Mouse (Mus musculus) stomach, postnatal 0 days (tissue): ENCODE results near the gene Mrpl49. TPM values are rescaled to one million over a fixed set of nuclear protein-coding genes. Genes with fewer than 3 reads are reported as not detected.

Experiments used
- ATAC-seq: fragments of 200-750 bp; cut with Nextera tagmentation; 2 replicates; pipeline ENCODE4 v1.8.0; 2017; ENCODE audit not compliant: low FRiP score, low TSS enrichment
- DNase-seq: peaks from one replicate; pipeline ENCODE4 v3.0.0-alpha.2; 2016; ENCODE audit warnings: low spot score
- H3K27ac ChIP-seq: fragments of 300-500 bp; sonication (generic); replicated peaks from 2 replicates; pipeline ENCODE4 v1.5.1; 2014; ENCODE audit warnings: mild to moderate bottlenecking, control low read depth
- H3K27me3 ChIP-seq: fragments of 300-500 bp; sonication (generic); 2 replicates; pipeline ENCODE4 v1.6.1; 2014; ENCODE audit warnings: low read length; ENCODE audit not compliant: control insufficient read depth, insufficient read depth
- H3K36me3 ChIP-seq: fragments of 300-500 bp; sonication (generic); 2 replicates; pipeline ENCODE4 v1.6.1; 2014; ENCODE audit warnings: low read length, mixed read lengths; ENCODE audit not compliant: control insufficient read depth, insufficient read depth
- H3K4me1 ChIP-seq: fragments of 300-500 bp; sonication (generic); replicated peaks from 2 replicates; pipeline ENCODE4 v1.6.1; 2014; ENCODE audit warnings: antibody characterized with exemption; ENCODE audit not compliant: control insufficient read depth, insufficient read depth
- H3K4me2 ChIP-seq: fragments of 300-500 bp; sonication (generic); replicated peaks from 2 replicates; pipeline ENCODE4 v1.6.1; 2014; ENCODE audit warnings: low read depth, mild to moderate bottlenecking, control low read depth, moderate library complexity
- H3K4me3 ChIP-seq: fragments of 300-500 bp; sonication (generic); 2 replicates; pipeline ENCODE4 v1.5.1; 2014; ENCODE audit warnings: low read depth, low read length, control low read depth
- H3K9ac ChIP-seq: fragments of 300-500 bp; sonication (generic); 2 replicates; pipeline ENCODE4 v1.6.1; 2014; ENCODE audit warnings: mild to moderate bottlenecking, low read length, control low read depth, mixed read lengths
- H3K9me3 ChIP-seq: fragments of 300-500 bp; sonication (generic); 2 replicates; pipeline ENCODE4 v1.6.1; 2016; ENCODE audit warnings: low read length; ENCODE audit not compliant: control insufficient read depth
- CTCF ChIP-seq: IDR thresholded peaks from 2 replicates; pipeline ENCODE4 v1.5.1; 2016; ENCODE audit warnings: antibody characterized with exemption, low read depth, mild to moderate bottlenecking, moderate library complexity
- EP300 ChIP-seq: optimal IDR thresholded peaks from 2 replicates; pipeline ENCODE3; 2016; ENCODE audit warnings: antibody characterized with exemption
- WGBS: fragments of 180-500 bp; shearing (Covaris S2); extraction: QIAGEN DNeasy Blood & Tissue Kit; methylation state at CpG from one replicate; pipeline ENCODE4 v1.1.7; 2014; 5-methylcytosine and 5-hydroxymethylcytosine counted together
- polyA plus RNA-seq: library from polyadenylated mRNA; unstranded; fragments of >200 nt; fragmentation: Nextera tagmentation; extraction: Ambion mirVana; gene quantifications from 2 replicates; pipeline ENCODE4 v1.2.1, GENCODE M21; 2015

Gene Mrpl49
- polyA plus RNA-seq, 1 experiment from 2014 or later = 35.0 TPM

- DNase-seq (no peak), ATAC-seq (no peak)
- Histone ChIP-seq H3K9ac (no peak overlapping the region), H3K9me3 (no peaks in the 10 kb centered on the region), H3K36me3 (no peaks in the 10 kb centered on the region), H3K4me2 (no peak overlapping the region), H3K4me3 (no peak overlapping the region), H3K27me3 (no peaks in the 10 kb centered on the region), H3K27ac (no peak overlapping the region), H3K4me1 (peaks cover 9% of the 10 kb centered on the region)
- WGBS = 90% methylated on average over 6 of the region's 6 CpGs
- TF ChIP-seq CTCF (no peak), EP300 (no peak)
Measured at GRCm38 (mm10) chr19:6063081-6063480, 5.5 kb upstream of the Mrpl49 start.

GRCm38 (mm10) chr19:6062418-6062817, 4.8 kb upstream of the Mrpl49 start:
- peak overlapping the region; percentile 83 for H3K4me3 ChIP-seq
- peaks cover 8% of the 10 kb centered on the region for H3K4me1 ChIP-seq
- H3K4me2 ChIP-seq = peak overlapping the region; percentile 96
- WGBS = 29% methylated on average over 5 of the region's 5 CpGs
- H3K36me3 ChIP-seq = no peaks in the 10 kb centered on the region
- DNase-seq (no peak), ATAC-seq (no peak)
- H3K9me3 ChIP-seq = no peaks in the 10 kb centered on the region
- no peaks in the 10 kb centered on the region for H3K27me3 ChIP-seq
- H3K9ac ChIP-seq = peak overlapping the region; percentile 90
- peak overlapping the region; percentile 96 for H3K27ac ChIP-seq
- TF ChIP-seq EP300 = no peak
- no peak for TF ChIP-seq CTCF

GRCm38 (mm10) chr19:6061641-6062302, 4.2 kb upstream of the Mrpl49 start:
- 0 out of 2 replicates have a peak, but pooled peaks have one; percentile 6 for ATAC-seq
- H3K4me3 ChIP-seq = peak overlapping the region; percentile 83
- WGBS = under 1% methylated on average over 44 of the region's 44 CpGs
- no peaks in the 10 kb centered on the region for H3K9me3 ChIP-seq
- no peaks in the 10 kb centered on the region for H3K27me3 ChIP-seq
- H3K4me2 ChIP-seq = peak overlapping the region; percentile 96
- TF ChIP-seq CTCF = no peak
- no peak for TF ChIP-seq EP300
- H3K27ac ChIP-seq = peak overlapping the region; percentile 96
- DNase-seq = peak; percentile 73
- H3K9ac ChIP-seq = peak overlapping the region; percentile 90
- peaks cover 8% of the 10 kb centered on the region for H3K4me1 ChIP-seq
- H3K36me3 ChIP-seq = no peaks in the 10 kb centered on the region

GRCm38 (mm10) chr19:6061021-6061533, 3.5 kb upstream of the Mrpl49 start, which contains the start of gene Znhit2:
TSS of gene Znhit2 (plus strand) at chr19:6061192.
- Histone ChIP-seq H3K4me3 (peak within 1 kb of the TSS; percentile 83), H3K4me2 (peak within 1 kb of the TSS; percentile 96), H3K4me1 (peaks cover 5% of the 10 kb centered on the region), H3K36me3 (no peaks in the 10 kb centered on the region), H3K27me3 (no peaks in the 10 kb centered on the region), H3K9ac (peak within 1 kb of the TSS; percentile 90), H3K9me3 (no peaks in the 10 kb centered on the region), H3K27ac (peak within 1 kb of the TSS; percentile 96)
- ATAC-seq (peak; percentile 72), DNase-seq (peak; percentile 95)
- under 1% methylated on average over 58 of the region's 58 CpGs for WGBS
- TF ChIP-seq EP300 (peak; percentile 53), CTCF (no peak; the same call in 1 of the 2 replicates)

GRCm38 (mm10) chr19:6058966-6059365, 1.4 kb upstream of the Mrpl49 start:
- Histone ChIP-seq H3K4me3 (peak overlapping the region; percentile 76; the same call in 1 of the 2 replicates), H3K4me2 (peak overlapping the region; percentile 66), H3K4me1 (peaks cover 5% of the 10 kb centered on the region), H3K27ac (no peak overlapping the region), H3K36me3 (no peaks in the 10 kb centered on the region; the same call in none of the 2 replicates), H3K9ac (peak overlapping the region; percentile 89), H3K9me3 (no peaks in the 10 kb centered on the region), H3K27me3 (no peaks in the 10 kb centered on the region)
- TF ChIP-seq CTCF = no peak
- no peak for TF ChIP-seq EP300
- ATAC-seq (no peak), DNase-seq (no peak)
- WGBS = 63% methylated on average over 5 of the region's 5 CpGs

- H3K4me1 ChIP-seq = peaks cover 5% of the 10 kb centered on the region
- 26% methylated on average over 5 of the region's 5 CpGs for WGBS
- peak overlapping the region; percentile 66 for H3K4me2 ChIP-seq
- H3K9ac ChIP-seq = peak overlapping the region; percentile 89
- H3K9me3 ChIP-seq = no peaks in the 10 kb centered on the region
- ATAC-seq (no peak), DNase-seq (no peak)
- H3K27ac ChIP-seq = peak overlapping the region; percentile 87
- H3K27me3 ChIP-seq = no peaks in the 10 kb centered on the region
- H3K36me3 ChIP-seq = no peaks in the 10 kb centered on the region; the same call in none of the 2 replicates
- TF ChIP-seq EP300 = no peak
- no peak for TF ChIP-seq CTCF
- peak overlapping the region; percentile 76 for H3K4me3 ChIP-seq
Measured at GRCm38 (mm10) chr19:6058513-6058912, 928 bp upstream of the Mrpl49 start.
